Mouse (Mus musculus) layer of hippocampus, adult 2 months (tissue): Measurements from ENCODE around the gene Ppp4r2. TPM values are rescaled to one million over a fixed set of nuclear protein-coding genes. Genes with fewer than 3 reads are reported as not detected.

Source experiments
- DNase-seq, 2 experiments: peaks; one replicate each; pipeline ENCODE4 v3.0.0; 2022; ENCODE audit warnings: low spot score in 2 of 2
- H3K27ac ChIP-seq: fragments of 200-600 bp; 2 replicates; pipeline ENCODE4 v1.8.1; 2022
- H3K4me3 ChIP-seq: fragments of 200-600 bp; 2 replicates; pipeline ENCODE4 v1.8.1; 2022; ENCODE audit warnings: mild to moderate bottlenecking
- CTCF ChIP-seq: fragments of 200-600 bp; conservative IDR thresholded peaks from 2 replicates; pipeline ENCODE4 v1.8.1; 2022; ENCODE audit warnings: antibody characterized with exemption, mild to moderate bottlenecking, moderate library complexity
- long read RNA-seq, 2 experiments: library from polyadenylated mRNA; stranded (forward); transcript quantifications; one replicate each; pipeline ENCODE4 v2.0.0; 2021; ENCODE audit warnings: borderline mapping rate in 2 of 2
- total RNA-seq, 2 experiments: library from RNA; stranded (reverse); gene quantifications; 2 replicates each; pipeline ENCODE4 v1.2.3; 2021

Gene Ppp4r2
- total RNA-seq, result 10 to 100 TPM; 69.4 to 85.4 TPM
- long read RNA-seq, experiment 1, full-length matches to known transcripts, result 37 of 41 reads
- long read RNA-seq, experiment 1, partial matches to known transcripts, result 1 of 41 reads
- long read RNA-seq, experiment 1, other reads (novel, unspliced or antisense), result 3 of 41 reads
- long read RNA-seq, experiment 2, full-length matches to known transcripts, result 47 of 61 reads
- long read RNA-seq, experiment 2, partial matches to known transcripts, result 3 of 61 reads
- long read RNA-seq, experiment 2, other reads (novel, unspliced or antisense), result 11 of 61 reads

DNA sequence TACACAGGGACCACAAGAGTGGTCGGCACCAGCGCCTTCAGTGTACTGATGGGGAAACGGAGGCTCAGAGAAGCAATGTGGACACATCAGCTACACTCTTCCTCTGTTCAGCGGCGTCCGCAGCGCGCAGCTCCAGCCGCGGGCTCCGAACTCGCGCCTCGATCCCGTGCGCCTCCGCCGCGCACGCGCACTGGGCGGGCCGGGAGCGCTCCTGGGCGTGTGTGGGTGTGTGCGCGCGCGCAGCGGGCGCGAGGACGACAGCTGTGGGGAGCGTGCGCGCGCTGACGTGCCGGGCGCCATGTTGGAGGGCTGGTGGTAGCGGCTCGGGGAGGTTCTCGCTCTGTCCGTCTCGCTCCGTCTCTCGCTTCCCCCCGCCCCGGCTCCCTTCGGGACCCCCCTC, at the start of gene Ppp4r2:
TSS of gene Ppp4r2 (plus strand) at position 268 of the 400 bp plus-strand sequence.
- DNase-seq, result peak; percentile 88 to 93
- peak within 1 kb of the TSS; percentile 90 for H3K27ac ChIP-seq
- no peak for TF ChIP-seq CTCF
- H3K4me3 ChIP-seq, result peak within 1 kb of the TSS; percentile 57

DNA sequence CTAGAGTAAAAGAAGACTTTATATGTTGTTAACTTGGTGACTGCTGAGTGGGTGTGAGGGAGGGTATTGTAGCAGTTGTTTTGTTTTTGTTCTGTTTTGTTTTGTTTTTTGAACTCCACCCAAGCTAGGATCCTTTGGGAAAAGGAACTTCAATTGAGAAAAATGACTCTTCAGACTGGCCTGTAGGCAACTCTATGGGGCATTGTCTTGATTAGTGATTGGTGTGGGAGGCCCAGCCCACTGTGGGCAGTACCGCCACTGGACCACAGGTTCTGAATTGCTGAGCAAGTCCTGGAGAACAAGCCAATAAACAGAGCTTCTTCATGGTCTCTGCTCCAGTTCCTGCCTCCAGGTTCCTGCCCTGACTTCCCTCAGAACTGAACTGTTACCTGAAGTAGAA, 45.7 kb upstream of the Ppp4r2 start:
- no peak for TF ChIP-seq CTCF
- no peak for DNase-seq
- Histone ChIP-seq H3K27ac (no peak overlapping the region), H3K4me3 (no peak overlapping the region)

DNA sequence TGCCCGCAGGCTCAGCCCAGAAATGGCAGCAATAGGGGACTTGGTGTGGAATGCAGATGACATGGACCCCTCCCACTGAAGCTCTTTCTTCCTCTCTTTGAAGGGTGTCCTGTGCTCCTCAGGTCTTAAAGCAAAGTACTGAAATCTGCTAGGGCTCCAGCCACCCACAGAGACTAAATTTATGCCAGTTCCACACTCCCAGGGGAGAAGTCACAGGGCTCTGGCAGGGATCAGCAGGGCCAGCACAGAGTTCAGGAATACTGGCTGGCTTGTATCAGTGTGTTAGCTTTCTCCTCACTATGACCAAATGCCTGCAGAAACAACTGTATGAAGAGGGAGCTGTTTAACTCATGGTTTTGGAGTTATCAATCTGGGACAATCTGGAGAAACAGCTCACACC, 44.3 kb upstream of the Ppp4r2 start:
- DNase-seq, result no peak
- Histone ChIP-seq H3K4me3 (no peak overlapping the region), H3K27ac (no peak overlapping the region)
- no peak for TF ChIP-seq CTCF

DNA sequence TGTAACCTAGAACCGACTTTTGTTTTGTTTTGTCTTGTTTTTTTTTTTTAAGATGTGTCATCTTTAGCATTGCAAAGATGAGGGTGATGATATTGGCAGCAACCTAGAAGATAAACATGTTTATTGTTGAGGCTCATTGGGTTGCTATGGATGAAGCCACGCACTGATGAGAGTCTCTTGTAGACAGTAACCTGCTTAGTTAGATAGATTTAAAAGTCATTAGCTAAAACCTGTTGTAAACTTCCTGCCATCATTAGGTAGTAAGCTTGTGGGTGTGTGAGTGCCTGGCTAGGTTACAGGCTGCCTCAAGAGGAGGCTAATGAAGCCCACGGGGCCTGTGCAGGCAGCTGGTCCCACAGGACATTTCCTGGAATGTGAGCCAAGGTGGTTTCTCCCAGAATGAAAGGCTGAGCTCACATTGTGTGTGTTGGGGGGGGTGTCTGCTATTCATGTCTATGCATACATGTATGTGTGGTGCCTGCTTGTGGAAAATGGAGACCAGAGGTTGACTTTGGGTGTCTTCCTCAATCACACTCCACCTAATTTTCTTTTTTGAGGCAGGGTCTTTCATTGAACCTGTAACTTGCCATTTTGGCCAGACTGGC, 41.3 kb upstream of the Ppp4r2 start:
- no peak overlapping the region for H3K27ac ChIP-seq
- no peak overlapping the region for H3K4me3 ChIP-seq
- DNase-seq, result no peak
- TF ChIP-seq CTCF, result no peak

DNA sequence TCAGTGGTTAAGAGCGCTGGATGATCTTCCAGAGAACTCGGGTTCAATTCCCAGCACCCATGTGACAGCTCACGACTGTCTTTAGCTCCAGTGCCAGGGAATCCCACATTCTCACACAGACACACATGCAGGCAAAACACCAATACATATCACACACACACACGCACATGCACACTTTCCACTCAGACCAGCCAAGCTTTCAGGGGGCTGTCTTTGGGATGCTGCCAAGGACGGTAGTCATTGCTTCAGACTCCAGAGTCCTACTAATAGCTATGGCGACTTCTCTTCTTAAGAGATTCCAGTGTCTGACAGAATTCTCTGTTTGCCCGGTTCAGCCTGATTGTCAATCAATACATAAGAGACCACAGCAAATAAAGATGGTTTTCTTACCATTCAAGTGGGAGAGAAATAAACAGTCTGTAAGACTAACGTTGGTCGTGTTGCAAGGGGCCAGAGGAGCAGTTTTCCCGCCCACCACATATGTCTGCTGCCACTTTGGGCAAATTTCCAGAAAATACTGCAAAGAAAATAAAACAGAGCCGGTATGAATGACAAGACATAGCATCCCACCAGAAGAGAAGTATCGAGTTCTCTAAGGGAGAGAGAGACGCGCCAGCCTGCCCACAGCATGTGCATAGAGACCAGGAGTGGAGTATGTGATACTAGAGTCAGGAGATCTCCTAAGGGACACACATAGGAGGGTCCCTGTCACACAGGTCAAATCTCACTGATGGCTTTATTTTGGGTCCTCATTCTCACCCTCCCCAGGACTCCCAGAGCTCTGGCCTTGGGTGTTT, 40.3 kb upstream of the Ppp4r2 start:
- no peak for DNase-seq
- TF ChIP-seq CTCF, result no peak
- H3K4me3 ChIP-seq, result no peak overlapping the region
- H3K27ac ChIP-seq, result no peak overlapping the region

DNA sequence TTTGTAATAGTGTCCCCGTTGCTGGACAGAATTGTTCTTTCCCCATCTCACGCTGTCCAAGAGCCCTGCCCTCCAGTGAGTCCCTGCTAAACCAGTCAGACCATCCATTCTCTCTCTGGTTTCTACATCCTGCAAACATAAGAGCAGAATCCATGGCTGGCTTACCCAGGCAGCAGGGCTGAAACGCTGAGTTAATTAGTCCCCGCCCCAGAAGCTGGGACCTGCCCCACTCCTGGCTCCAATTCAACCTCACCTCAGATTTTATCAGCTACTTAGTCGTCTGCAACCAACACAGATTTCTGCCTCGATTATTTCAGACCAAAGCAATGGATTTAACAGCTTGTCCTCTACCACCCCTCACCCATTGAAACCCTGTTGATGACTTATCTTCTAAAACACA, 37.6 kb upstream of the Ppp4r2 start:
- Histone ChIP-seq H3K4me3 (no peak overlapping the region), H3K27ac (no peak overlapping the region)
- TF ChIP-seq CTCF, result no peak
- no peak for DNase-seq

DNA sequence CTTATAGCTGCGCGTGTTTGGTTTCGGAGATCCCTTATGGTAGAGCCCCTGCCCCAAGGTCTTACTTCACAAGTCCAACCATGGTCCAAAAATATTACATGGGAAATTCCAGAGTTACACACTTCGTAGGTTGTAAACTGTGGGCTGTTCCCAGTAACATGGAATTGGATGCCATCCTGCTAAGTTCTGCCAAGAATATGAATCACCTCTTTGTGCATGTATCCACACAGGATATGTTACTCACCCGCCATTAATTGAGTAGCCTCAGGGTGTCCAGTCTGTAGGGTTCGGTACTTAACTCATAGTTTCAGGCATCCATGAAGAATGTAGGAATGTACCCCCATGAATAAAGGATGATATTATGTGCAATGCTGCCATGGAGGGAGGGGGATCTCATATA, 34.1 kb upstream of the Ppp4r2 start:
- DNase-seq, result no peak
- Histone ChIP-seq H3K27ac (no peak overlapping the region), H3K4me3 (no peak overlapping the region)
- TF ChIP-seq CTCF, result no peak

DNA sequence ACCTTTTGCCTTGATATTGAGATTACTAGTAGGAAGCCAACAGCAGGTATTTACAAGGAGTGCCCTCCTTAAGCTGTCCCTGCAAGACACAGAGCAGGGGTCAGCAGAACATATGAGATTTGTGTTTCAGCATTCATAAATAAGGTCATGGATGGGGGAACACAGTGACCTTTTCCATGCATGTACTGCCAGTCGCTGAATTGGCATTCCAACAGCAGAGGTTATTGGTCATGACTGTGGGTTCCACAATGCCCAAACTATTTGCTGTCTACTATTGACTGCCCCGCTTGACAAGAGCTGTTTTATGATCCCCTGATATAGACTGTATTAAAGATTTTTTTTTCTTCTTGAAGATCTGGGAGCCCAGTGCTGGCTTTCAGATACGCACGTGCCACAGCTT, 33.7 kb upstream of the Ppp4r2 start:
- no peak for TF ChIP-seq CTCF
- no peak for DNase-seq
- no peak overlapping the region for H3K27ac ChIP-seq
- no peak overlapping the region for H3K4me3 ChIP-seq

DNA sequence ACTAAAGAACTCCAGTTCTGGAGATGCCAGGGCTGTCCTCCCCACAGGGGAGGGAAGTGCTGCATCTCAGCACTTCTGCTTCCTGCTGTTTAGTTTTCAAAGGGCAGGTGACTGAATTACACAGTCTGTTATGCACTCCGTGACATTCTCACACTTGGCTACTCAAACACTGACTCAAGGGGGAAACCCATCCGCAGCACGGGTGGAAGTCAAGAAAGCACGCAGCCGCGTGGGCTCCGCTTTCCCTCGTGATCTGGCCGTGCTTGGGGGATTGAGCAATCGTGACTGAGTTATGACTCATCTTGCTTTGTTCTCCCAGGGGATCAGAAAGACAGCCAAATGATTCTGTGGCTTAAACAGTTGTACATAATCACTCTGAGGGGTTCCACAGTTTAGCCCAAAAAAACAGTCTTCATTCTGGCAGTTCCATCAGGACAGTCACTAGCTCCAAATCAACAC, 32.9 kb upstream of the Ppp4r2 start:
- peak; percentile 68 to 75 for DNase-seq
- Histone ChIP-seq H3K27ac (no peak overlapping the region), H3K4me3 (peak overlapping the region; percentile 6; the same call in 1 of the 2 replicates)
- no peak for TF ChIP-seq CTCF

DNA sequence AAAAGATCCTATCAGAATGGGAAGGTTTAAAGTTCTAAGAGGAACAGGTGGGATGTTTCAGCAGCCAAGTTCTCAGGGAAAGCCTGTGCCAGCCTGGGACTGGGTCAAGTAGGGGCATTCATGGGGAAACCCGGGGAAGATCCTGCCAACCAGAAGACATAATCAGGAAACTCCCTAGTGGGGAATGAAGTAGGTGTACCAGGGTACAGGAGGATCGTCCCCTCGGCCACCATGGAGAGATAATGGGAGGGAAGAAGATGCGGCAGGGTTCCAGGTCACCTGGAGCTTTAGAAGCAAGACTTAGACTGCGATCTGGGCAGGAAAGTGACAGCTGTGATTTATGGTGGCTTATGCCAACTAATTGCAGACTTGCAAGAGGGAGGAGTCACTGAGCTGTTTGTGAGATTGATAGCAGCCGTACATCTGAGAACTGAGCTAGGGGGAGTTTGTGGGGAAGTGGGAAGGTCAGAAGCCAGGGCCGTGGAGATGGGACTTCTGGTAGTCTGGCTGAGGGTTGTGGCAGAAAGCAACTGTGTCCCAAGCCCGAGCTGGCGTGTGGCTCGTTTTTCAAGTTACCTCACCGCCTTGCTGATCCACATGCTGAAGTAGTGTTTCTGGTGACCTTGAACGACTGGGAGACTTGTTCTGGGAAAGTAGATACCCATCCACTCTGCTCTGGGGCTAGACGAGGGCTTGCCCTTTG, 30.9 kb upstream of the Ppp4r2 start:
- TF ChIP-seq CTCF, result no peak
- no peak overlapping the region for H3K27ac ChIP-seq
- no peak overlapping the region for H3K4me3 ChIP-seq
- DNase-seq, result no peak

DNA sequence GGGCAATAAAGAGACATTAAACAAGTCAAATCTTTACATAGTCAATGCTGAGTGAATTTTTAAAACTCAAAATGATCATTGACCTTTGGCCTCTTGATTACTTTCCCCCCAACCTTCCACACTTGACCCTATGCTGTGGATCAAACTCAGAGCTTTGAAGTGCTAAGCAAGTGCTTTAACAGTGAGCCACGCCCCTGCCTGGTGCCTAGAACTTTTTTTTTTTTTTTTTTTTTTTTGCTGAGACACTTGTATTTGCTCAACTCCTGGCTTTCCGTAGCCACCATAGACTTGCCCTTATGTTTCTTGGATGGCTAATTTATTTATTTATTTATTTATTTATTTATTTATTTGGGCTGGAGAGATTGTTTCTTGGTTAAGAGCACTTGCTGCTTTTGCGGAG, 30.2 kb upstream of the Ppp4r2 start:
- Histone ChIP-seq H3K4me3 (no peak overlapping the region), H3K27ac (no peak overlapping the region)
- no peak for DNase-seq
- TF ChIP-seq CTCF, result no peak

DNA sequence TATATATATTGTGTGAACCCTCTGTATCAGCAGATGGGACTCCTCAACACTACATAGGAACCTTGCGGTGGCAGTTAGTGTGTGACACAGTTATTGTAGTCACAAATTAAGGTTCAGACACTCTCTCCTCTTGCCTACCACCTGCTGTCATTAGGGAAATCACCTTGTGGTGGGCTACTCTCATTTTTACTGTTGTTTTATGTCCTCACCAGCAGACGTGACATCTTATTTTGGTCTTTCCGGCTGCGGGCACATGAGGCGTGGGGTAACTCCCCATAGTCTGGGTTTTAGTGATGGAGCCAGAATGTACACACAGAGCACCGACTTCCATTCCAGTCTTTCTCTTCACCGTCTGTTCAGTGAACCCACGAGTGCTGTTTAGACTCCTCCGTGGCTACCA, 26.2 kb upstream of the Ppp4r2 start:
- no peak for TF ChIP-seq CTCF
- DNase-seq, result no peak
- Histone ChIP-seq H3K27ac (no peak overlapping the region), H3K4me3 (no peak overlapping the region)

DNA sequence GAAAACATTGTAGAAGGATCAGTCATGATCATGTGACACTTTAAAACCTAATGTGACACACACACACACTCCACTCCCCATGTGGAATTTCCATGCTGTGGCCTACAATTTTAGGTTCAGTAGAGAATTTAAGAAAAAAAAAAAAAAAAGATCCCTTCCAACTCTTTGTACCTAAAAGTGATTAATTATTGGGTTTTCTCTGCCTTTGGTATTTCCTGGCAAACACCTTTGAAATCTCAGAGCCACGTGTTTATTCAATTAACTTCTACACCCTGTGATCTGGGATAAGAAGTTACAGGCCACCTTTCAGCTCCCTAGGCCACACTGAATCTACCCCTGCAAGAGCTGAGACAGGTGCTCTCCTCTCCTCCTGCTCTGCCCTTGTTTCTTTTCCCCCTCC, 25.7 kb upstream of the Ppp4r2 start:
- H3K4me3 ChIP-seq, result no peak overlapping the region
- no peak overlapping the region for H3K27ac ChIP-seq
- no peak for TF ChIP-seq CTCF
- DNase-seq, result no peak
